Mouse (Mus musculus): ENCODE results near the gene Syce2. TPM values are rescaled to one million over a fixed set of nuclear protein-coding genes. Genes with fewer than 3 reads are reported as not detected.

The Syce2 gene
- polyA plus RNA-seq, 1 experiment from 2014 or later: 49.0 TPM

GRCm38 (mm10) chr8:84913502-84913900 lies 41.6 kb downstream of the Syce2 start:
- Histone ChIP-seq H3K27me3 (ENCODE audit: control insufficient read depth, insufficient read depth, low read length) (peaks cover 23% of the 10 kb centered on the region), H3K9ac (ENCODE audit: low read length) (peak overlapping the region; percentile 66), H3K27ac (ENCODE audit: low read length) (peak overlapping the region; percentile 14; the same call in 1 of the 2 replicates), H3K4me2 (ENCODE audit: low read depth, low read length) (peak overlapping the region; percentile 79), H3K36me3 (ENCODE audit: control insufficient read depth, insufficient read depth, low read length) (no peaks in the 10 kb centered on the region; the same call in 1 of the 2 replicates), H3K9me3 (replicated peaks; ENCODE audit: control insufficient read depth, low read length) (0 out of 2 replicates have a peak, but pooled peaks cover 6% of the 10 kb centered on the region), H3K4me3 (replicated peaks; ENCODE audit: low read length) (peak overlapping the region; percentile 53), H3K4me1 (ENCODE audit: control insufficient read depth, insufficient read depth, low read length) (peaks cover 11% of the 10 kb centered on the region)
- WGBS: 8% methylated on average over 9 of the region's 9 CpGs
- no peak for ATAC-seq (ENCODE audit: insufficient read depth, low FRiP score)

GRCm38 (mm10) chr8:84913960-84914359 lies 42.0 kb downstream of the Syce2 start:
- H3K27ac ChIP-seq (ENCODE audit: low read length): no peak overlapping the region
- peaks cover 8% of the 10 kb centered on the region for H3K4me1 ChIP-seq (ENCODE audit: control insufficient read depth, insufficient read depth, low read length)
- H3K36me3 ChIP-seq (ENCODE audit: control insufficient read depth, insufficient read depth, low read length): no peaks in the 10 kb centered on the region; the same call in 1 of the 2 replicates
- peaks cover 25% of the 10 kb centered on the region for H3K27me3 ChIP-seq (ENCODE audit: control insufficient read depth, insufficient read depth, low read length)
- no peak overlapping the region for H3K9ac ChIP-seq (ENCODE audit: low read length)
- H3K9me3 ChIP-seq (replicated peaks; ENCODE audit: control insufficient read depth, low read length): 0 out of 2 replicates have a peak, but pooled peaks cover 6% of the 10 kb centered on the region
- H3K4me3 ChIP-seq (replicated peaks; ENCODE audit: low read length): peak overlapping the region; percentile 53; the same call in 1 of the 2 replicates
- no peak for ATAC-seq (ENCODE audit: insufficient read depth, low FRiP score)
- peak overlapping the region; percentile 79 for H3K4me2 ChIP-seq (ENCODE audit: low read depth, low read length)
- 23% methylated on average over 4 of the region's 4 CpGs for WGBS

GRCm38 (mm10) chr8:84915269-84915668 lies 43.4 kb downstream of the Syce2 start:
- 0 out of 2 replicates have a peak, but pooled peaks cover 6% of the 10 kb centered on the region for H3K9me3 ChIP-seq (replicated peaks; ENCODE audit: control insufficient read depth, low read length)
- ATAC-seq (ENCODE audit: insufficient read depth, low FRiP score): no peak
- peaks cover 25% of the 10 kb centered on the region for H3K27me3 ChIP-seq (ENCODE audit: control insufficient read depth, insufficient read depth, low read length)

GRCm38 (mm10) chr8:84917781-84918180 lies 45.9 kb downstream of the Syce2 start:
- ATAC-seq (ENCODE audit: insufficient read depth, low FRiP score): no peak
- Histone ChIP-seq H3K4me1 (ENCODE audit: control insufficient read depth, insufficient read depth, low read length) (peaks cover 2% of the 10 kb centered on the region; the same call in 1 of the 2 replicates), H3K9ac (ENCODE audit: low read length) (no peak overlapping the region), H3K9me3 (replicated peaks; ENCODE audit: control insufficient read depth, low read length) (0 out of 2 replicates have a peak, but pooled peaks cover 6% of the 10 kb centered on the region), H3K4me2 (ENCODE audit: low read depth, low read length) (no peak overlapping the region), H3K4me3 (replicated peaks; ENCODE audit: low read length) (no peak overlapping the region), H3K27me3 (ENCODE audit: control insufficient read depth, insufficient read depth, low read length) (peaks cover 10% of the 10 kb centered on the region), H3K36me3 (ENCODE audit: control insufficient read depth, insufficient read depth, low read length) (no peaks in the 10 kb centered on the region; the same call in 1 of the 2 replicates), H3K27ac (ENCODE audit: low read length) (no peak overlapping the region)
- 47% methylated on average over 20 of the region's 20 CpGs for WGBS

More at GRCm38 (mm10) chr8:84915269-84915668, 43.4 kb downstream of the Syce2 start:
- Histone ChIP-seq H3K4me3 (replicated peaks; ENCODE audit: low read length) (no peak overlapping the region), H3K36me3 (ENCODE audit: control insufficient read depth, insufficient read depth, low read length) (no peaks in the 10 kb centered on the region; the same call in 1 of the 2 replicates), H3K9ac (ENCODE audit: low read length) (no peak overlapping the region), H3K4me1 (ENCODE audit: control insufficient read depth, insufficient read depth, low read length) (peaks cover 3% of the 10 kb centered on the region; the same call in 1 of the 2 replicates), H3K27ac (ENCODE audit: low read length) (no peak overlapping the region), H3K4me2 (ENCODE audit: low read depth, low read length) (no peak overlapping the region)
- WGBS: 86% methylated on average over 8 of the region's 8 CpGs

- Histone ChIP-seq H3K4me3 (replicated peaks; ENCODE audit: low read length) (no peak overlapping the region), H3K27me3 (ENCODE audit: control insufficient read depth, insufficient read depth, low read length) (peaks cover 4% of the 10 kb centered on the region; the same call in 1 of the 2 replicates), H3K4me2 (ENCODE audit: low read depth, low read length) (no peak overlapping the region), H3K9ac (ENCODE audit: low read length) (no peak overlapping the region), H3K4me1 (ENCODE audit: control insufficient read depth, insufficient read depth, low read length) (no peaks in the 10 kb centered on the region), H3K9me3 (replicated peaks; ENCODE audit: control insufficient read depth, low read length) (0 out of 2 replicates have a peak, but pooled peaks cover 6% of the 10 kb centered on the region), H3K27ac (ENCODE audit: low read length) (no peak overlapping the region), H3K36me3 (ENCODE audit: control insufficient read depth, insufficient read depth, low read length) (no peaks in the 10 kb centered on the region; the same call in 1 of the 2 replicates)
- no peak for ATAC-seq (ENCODE audit: insufficient read depth, low FRiP score)
- 90% methylated on average over 15 of the region's 15 CpGs for whole genome bisulfite sequencing
Observed at GRCm38 (mm10) chr8:84918646-84919045, 46.7 kb downstream of the Syce2 start.

- Histone ChIP-seq H3K9me3 (replicated peaks; ENCODE audit: control insufficient read depth, low read length) (no peaks in the 10 kb centered on the region), H3K27me3 (ENCODE audit: control insufficient read depth, insufficient read depth, low read length) (peaks cover 4% of the 10 kb centered on the region; the same call in 1 of the 2 replicates), H3K36me3 (ENCODE audit: control insufficient read depth, insufficient read depth, low read length) (no peaks in the 10 kb centered on the region), H3K4me2 (ENCODE audit: low read depth, low read length) (no peak overlapping the region), H3K27ac (ENCODE audit: low read length) (no peak overlapping the region), H3K4me3 (replicated peaks; ENCODE audit: low read length) (no peak overlapping the region), H3K4me1 (ENCODE audit: control insufficient read depth, insufficient read depth, low read length) (no peaks in the 10 kb centered on the region), H3K9ac (ENCODE audit: low read length) (no peak overlapping the region)
- ATAC-seq (ENCODE audit: insufficient read depth, low FRiP score): no peak
- 75% methylated on average over 2 of the region's 2 CpGs for WGBS
Observed at GRCm38 (mm10) chr8:84921596-84921995, 49.7 kb downstream of the Syce2 start.

- Histone ChIP-seq H3K4me3 (replicated peaks; ENCODE audit: low read length) (no peak overlapping the region), H3K9me3 (replicated peaks; ENCODE audit: control insufficient read depth, low read length) (no peaks in the 10 kb centered on the region), H3K4me2 (ENCODE audit: low read depth, low read length) (no peak overlapping the region), H3K9ac (ENCODE audit: low read length) (no peak overlapping the region), H3K27ac (ENCODE audit: low read length) (no peak overlapping the region), H3K36me3 (ENCODE audit: control insufficient read depth, insufficient read depth, low read length) (no peaks in the 10 kb centered on the region), H3K4me1 (ENCODE audit: control insufficient read depth, insufficient read depth, low read length) (0 out of 2 replicates have a peak, but pooled peaks cover 3% of the 10 kb centered on the region), H3K27me3 (ENCODE audit: control insufficient read depth, insufficient read depth, low read length) (peaks cover 16% of the 10 kb centered on the region; the same call in 1 of the 2 replicates)
- 71% methylated on average over 7 of the region's 7 CpGs for WGBS
- no peak for ATAC-seq (ENCODE audit: insufficient read depth, low FRiP score)
Observed at GRCm38 (mm10) chr8:84925557-84925956, 53.6 kb downstream of the Syce2 start.

GRCm38 (mm10) chr8:84927513-84927912 lies 55.6 kb downstream of the Syce2 start:
- Histone ChIP-seq H3K4me2 (ENCODE audit: low read depth, low read length) (no peak overlapping the region), H3K4me3 (replicated peaks; ENCODE audit: low read length) (no peak overlapping the region), H3K36me3 (ENCODE audit: control insufficient read depth, insufficient read depth, low read length) (no peaks in the 10 kb centered on the region), H3K27ac (ENCODE audit: low read length) (no peak overlapping the region), H3K9ac (ENCODE audit: low read length) (no peak overlapping the region), H3K27me3 (ENCODE audit: control insufficient read depth, insufficient read depth, low read length) (peaks cover 18% of the 10 kb centered on the region; the same call in 1 of the 2 replicates), H3K9me3 (replicated peaks; ENCODE audit: control insufficient read depth, low read length) (no peaks in the 10 kb centered on the region), H3K4me1 (ENCODE audit: control insufficient read depth, insufficient read depth, low read length) (0 out of 2 replicates have a peak, but pooled peaks cover 3% of the 10 kb centered on the region)
- ATAC-seq (ENCODE audit: insufficient read depth, low FRiP score): no peak
- WGBS: 73% methylated on average over 1 of the region's 1 CpGs

GRCm38 (mm10) chr8:84928456-84929306 lies 56.8 kb downstream of the Syce2 start:
- 0 out of 2 replicates have a peak, but pooled peaks cover 3% of the 10 kb centered on the region for H3K4me1 ChIP-seq (ENCODE audit: control insufficient read depth, insufficient read depth, low read length)
- H3K36me3 ChIP-seq (ENCODE audit: control insufficient read depth, insufficient read depth, low read length): no peaks in the 10 kb centered on the region
- peak overlapping the region; percentile 12; the same call in 1 of the 2 replicates for H3K9ac ChIP-seq (ENCODE audit: low read length)
- ATAC-seq (ENCODE audit: insufficient read depth, low FRiP score): peak; percentile 79; the same call in 1 of the 2 replicates
- peak overlapping the region; percentile 67 for H3K4me2 ChIP-seq (ENCODE audit: low read depth, low read length)
- H3K27me3 ChIP-seq (ENCODE audit: control insufficient read depth, insufficient read depth, low read length): peaks cover 20% of the 10 kb centered on the region; the same call in 1 of the 2 replicates
- H3K27ac ChIP-seq (ENCODE audit: low read length): no peak overlapping the region
- WGBS: 3% methylated on average over 51 of the region's 52 CpGs
- no peaks in the 10 kb centered on the region for H3K9me3 ChIP-seq (replicated peaks; ENCODE audit: control insufficient read depth, low read length)
- peak overlapping the region; percentile 36 for H3K4me3 ChIP-seq (replicated peaks; ENCODE audit: low read length)

All from stomach, embryonic 16.5 days (tissue).